Mouse (Mus musculus) regulatory T cell (primary cell): ENCODE measurements around the gene Tmem127.

ENCODE experiments used
- in situ Hi-C: fragments of 300-600 bp; cut with MboI, MseI; formaldehyde crosslinking; loops from one replicate; pipeline ENCODE4 v1.15.1; 2025; ENCODE audit warnings: high pct_unique_total_duplicates

Gene Tmem127

DNA sequence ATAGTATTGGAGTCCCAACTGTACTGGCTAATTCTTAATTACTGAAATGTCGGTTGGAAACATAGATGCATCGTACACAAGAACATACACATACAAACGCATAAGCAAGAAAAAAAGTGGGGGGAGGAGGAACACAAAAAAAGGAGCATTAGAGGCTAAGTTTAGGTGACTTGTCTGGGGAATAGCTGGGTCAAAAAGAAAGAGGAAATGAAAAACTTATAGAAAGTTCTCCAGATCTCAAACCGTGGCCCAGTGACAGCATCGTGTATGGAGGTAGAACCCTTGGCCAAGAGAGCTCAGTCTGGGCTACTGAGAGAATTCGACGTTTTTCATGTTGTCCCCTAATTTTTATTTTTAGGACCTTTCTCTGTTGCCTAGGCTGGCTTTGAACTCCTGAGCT lies 63.0 kb downstream of the Tmem127 start:
- in situ Hi-C loops, result no loop called here
